Mouse (Mus musculus): Measurements from ENCODE around the gene Cda.
A peak's percentile ranks its signal among the peaks of the same experiment; 100 is the strongest.
"Not testable (repeated sequence)": the region's sequence is repeated elsewhere in the genome, so short reads cannot be mapped to it uniquely, and the experiment has no call there.

Gene Cda

GRCm38 (mm10) chr4:138330264-138330671 lies 37.5 kb downstream of the Cda start:
- DNase-seq: no peak

GRCm38 (mm10) chr4:138327891-138328470 lies 39.8 kb downstream of the Cda start:
- no peak for DNase-seq

- DNase-seq: not testable (repeated sequence)
Measured at GRCm38 (mm10) chr4:138327155-138327554, 40.6 kb downstream of the Cda start.

GRCm38 (mm10) chr4:138326077-138326695 lies 41.6 kb downstream of the Cda start, which contains the start of gene Pink1:
TSS of gene Pink1 (minus strand) at chr4:138326307.
- DNase-seq: peak; percentile 96

DNA sequence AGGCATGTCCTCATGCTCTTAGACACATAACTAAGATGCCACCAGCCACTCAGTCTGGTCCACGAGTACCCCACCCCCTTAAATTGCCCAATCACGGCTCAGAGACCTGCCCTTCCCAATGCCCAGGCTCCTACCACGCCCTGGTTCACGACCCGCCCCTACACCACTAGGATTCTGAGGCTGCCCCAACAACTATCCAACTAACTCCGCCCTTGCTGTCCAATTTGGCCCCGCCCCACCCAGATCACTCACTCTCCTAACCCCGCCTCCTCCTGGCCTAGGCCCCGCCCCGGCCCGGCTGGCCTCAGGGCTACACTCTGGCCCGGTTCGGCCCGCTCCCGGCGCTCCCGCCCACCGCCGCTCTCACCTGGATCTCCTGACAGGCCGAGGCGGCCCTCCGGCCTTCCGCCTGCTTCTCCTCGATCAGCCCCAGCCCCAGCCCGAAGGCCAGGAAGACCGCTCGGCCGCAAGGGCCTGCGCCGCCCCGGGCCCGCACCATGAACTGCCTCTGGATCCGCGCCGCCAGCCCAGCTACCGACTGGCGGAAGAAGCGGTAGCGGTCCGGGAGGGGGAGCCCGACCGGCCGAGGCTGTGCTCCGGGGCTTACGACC lies 42.2 kb downstream of the Cda start:
- peak; percentile 98 for DNase-seq

DNA sequence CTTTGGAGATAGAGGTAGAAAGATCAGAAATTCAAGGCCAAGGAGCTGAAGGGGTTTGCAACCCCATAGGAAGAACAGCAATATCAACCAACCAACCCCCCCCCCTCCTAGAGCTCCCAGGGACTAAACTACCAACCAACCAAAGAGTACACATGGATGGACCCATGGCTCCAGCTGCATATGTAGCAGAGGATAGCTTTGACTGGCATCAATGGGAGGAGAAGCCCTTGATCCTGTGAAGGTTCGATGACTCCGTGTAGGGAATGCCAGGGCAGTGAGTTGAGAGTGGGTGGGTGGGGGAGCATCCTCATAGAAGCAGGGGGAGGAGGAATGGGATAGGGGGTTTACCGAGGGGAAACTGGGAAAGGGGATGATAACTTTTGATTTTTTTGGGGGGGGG lies 43.3 kb downstream of the Cda start:
- DNase-seq: no peak

- no peak for DNase-seq
Measured at GRCm38 (mm10) chr4:138323753-138324152, 44.0 kb downstream of the Cda start.

DNA sequence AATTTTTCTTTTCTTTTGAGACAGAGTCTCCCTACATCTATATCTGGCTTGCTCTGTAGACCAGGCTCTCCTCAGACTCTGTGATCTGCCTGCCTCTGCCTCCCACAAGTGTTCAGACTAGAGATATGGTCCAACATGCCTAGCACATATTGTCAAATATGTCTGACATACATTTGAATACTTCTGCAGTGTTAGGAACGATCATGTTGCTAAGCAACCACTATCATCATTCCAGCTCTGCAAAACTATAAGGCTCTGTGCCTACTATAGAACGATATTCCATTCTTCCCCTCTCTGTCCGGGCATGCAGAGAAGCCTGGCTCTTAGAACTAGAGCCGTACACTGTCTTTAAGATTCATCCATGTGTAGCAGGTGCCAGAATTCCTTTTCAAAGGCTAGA lies 45.1 kb downstream of the Cda start:
- DNase-seq: no peak

GRCm38 (mm10) chr4:138321488-138321887 lies 46.3 kb downstream of the Cda start:
- no peak for DNase-seq

- no peak for DNase-seq
Measured at GRCm38 (mm10) chr4:138320711-138321110, 47.1 kb downstream of the Cda start.

DNA sequence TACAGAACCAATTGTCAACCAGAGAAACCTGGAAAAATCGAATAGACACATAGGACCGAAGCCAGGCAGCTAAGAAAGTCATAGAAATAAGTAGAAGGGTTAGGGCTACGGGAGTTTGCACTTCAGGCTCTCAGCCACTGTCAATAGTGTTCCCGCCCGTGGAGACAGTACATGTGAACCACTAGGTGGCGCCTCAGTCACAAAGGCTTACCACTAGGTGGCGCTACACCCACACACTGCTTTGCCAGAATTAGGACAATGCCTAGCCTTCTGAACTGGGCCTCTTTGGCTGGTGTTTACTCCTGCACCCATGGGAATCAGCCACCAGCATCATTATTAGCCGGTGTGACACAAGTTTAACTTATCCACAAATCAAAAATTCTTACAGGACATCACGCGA lies 48.3 kb downstream of the Cda start:
- peak; percentile 89 for DNase-seq

DNA sequence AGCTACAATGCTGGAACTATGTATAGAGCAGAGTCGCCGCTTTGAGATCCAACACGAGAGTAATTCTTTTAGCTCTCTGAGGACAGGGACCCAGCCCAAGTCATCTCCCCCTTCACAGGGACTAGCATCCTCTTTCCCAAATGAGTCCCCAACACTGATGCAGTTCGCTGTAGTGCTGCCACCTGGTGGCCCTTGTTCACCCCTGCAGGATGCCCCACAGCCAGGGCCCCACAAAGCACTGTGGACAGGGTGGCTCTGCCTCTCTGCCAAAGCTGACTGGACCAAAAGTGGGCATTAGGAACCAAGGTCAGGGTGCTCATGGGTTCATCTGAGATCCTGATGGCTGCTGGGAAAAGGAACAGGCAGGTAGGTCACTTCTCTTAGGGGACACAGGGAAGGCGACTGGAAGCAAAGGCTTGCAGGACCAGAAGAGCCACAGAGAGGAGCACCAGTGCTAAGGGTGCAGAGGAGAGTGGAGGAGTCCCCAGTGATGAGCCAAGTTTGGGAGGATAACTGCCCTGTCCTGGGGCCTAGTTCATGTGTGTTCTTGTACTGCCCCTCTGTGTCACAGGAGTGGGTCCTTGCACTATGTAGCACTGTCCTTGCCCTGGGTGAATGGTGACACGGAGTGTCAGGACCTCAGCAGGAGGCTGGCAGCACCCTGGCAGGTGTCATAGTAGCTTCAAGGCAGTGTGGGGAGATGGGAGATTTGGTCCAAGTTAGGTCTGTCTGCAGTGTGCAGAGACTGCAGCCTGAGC lies 49.1 kb downstream of the Cda start:
- DNase-seq: peak; percentile 58

GRCm38 (mm10) chr4:138316369-138316768 lies 51.4 kb downstream of the Cda start:
- DNase-seq: no peak

- no peak for DNase-seq
Measured at GRCm38 (mm10) chr4:138315781-138316180, 52.0 kb downstream of the Cda start.

GRCm38 (mm10) chr4:138313795-138314194 lies 54.0 kb downstream of the Cda start:
- DNase-seq: no peak

- no peak for DNase-seq
Measured at GRCm38 (mm10) chr4:138313021-138313420, 54.8 kb downstream of the Cda start.

- no peak for DNase-seq
Measured at GRCm38 (mm10) chr4:138312105-138312504, 55.7 kb downstream of the Cda start.

- DNase-seq: peak; percentile 76
Measured at GRCm38 (mm10) chr4:138311595-138311994, 56.2 kb downstream of the Cda start.

- no peak for DNase-seq
Measured at GRCm38 (mm10) chr4:138310311-138310910, 57.4 kb downstream of the Cda start.

DNA sequence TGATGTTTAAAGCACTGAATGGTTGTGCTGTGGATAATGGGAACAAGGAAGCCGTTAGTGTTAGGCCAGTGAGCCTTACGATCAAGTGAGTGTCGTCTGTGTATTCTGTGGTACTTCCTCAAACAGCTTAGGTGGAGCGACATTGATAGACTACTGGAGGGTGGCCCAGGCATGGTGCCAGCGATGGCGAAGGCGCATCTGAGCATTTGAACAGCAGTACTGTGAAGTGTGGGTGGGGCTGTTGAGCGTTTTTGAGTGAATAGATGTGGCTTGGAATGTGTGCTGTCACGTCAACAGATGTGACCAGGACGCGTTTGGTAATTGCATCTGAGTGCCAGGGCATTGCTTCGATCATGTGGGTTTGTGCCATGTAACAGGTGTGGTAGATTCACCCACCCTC lies 60.1 kb downstream of the Cda start:
- DNase-seq: no peak

- no peak for DNase-seq
Measured at GRCm38 (mm10) chr4:138307025-138307424, 60.8 kb downstream of the Cda start.

- peak; percentile 99 for DNase-seq
Measured at GRCm38 (mm10) chr4:138304340-138305104, 63.3 kb downstream of the Cda start, which contains the start of gene Ddost. TSS of gene Ddost (plus strand) at chr4:138304730.

All from kidney, postnatal 14 days (tissue).